Mouse (Mus musculus) forebrain, embryonic 15.5 days (tissue): ENCODE measurements around the gene Avpr2. TPM values are rescaled to one million over a fixed set of nuclear protein-coding genes. Genes with fewer than 3 reads are reported as not detected.

Experiments
- ATAC-seq: fragments of 200-750 bp; cut with Nextera tagmentation; replicated peaks from 2 replicates; pipeline ENCODE4 v1.8.0; 2017; ENCODE audit warnings: mild to moderate bottlenecking, moderate TSS enrichment, moderate library complexity
- H3K27ac ChIP-seq: fragments of 300-500 bp; sonication (generic); replicated peaks from 2 replicates; pipeline ENCODE4 v1.5.1; 2015; ENCODE audit warnings: mild to moderate bottlenecking, inconsistent platforms
- H3K27me3 ChIP-seq: fragments of 300-500 bp; sonication (generic); 2 replicates; pipeline ENCODE4 v1.6.1; 2015; ENCODE audit warnings: inconsistent platforms
- H3K36me3 ChIP-seq: fragments of 300-500 bp; sonication (generic); 2 replicates; pipeline ENCODE4 v1.6.1; 2015; ENCODE audit warnings: mild to moderate bottlenecking, inconsistent platforms
- H3K4me1 ChIP-seq: fragments of 300-500 bp; sonication (generic); 2 replicates; pipeline ENCODE4 v1.6.1; 2015; ENCODE audit warnings: inconsistent platforms
- H3K4me2 ChIP-seq: fragments of 300-500 bp; sonication (generic); replicated peaks from 2 replicates; pipeline ENCODE4 v1.6.1; 2015; ENCODE audit warnings: mild to moderate bottlenecking, inconsistent platforms
- H3K4me3 ChIP-seq: fragments of 300-500 bp; sonication (generic); 2 replicates; pipeline ENCODE4 v1.5.1; 2015; ENCODE audit warnings: mild to moderate bottlenecking, inconsistent platforms
- H3K9ac ChIP-seq: fragments of 300-500 bp; sonication (generic); replicated peaks from 2 replicates; pipeline ENCODE4 v1.6.1; 2015; ENCODE audit warnings: mild to moderate bottlenecking, inconsistent platforms
- H3K9me3 ChIP-seq: fragments of 300-500 bp; sonication (generic); 2 replicates; pipeline ENCODE4 v1.6.1; 2016; ENCODE audit warnings: inconsistent platforms
- WGBS: fragments of 180-500 bp; shearing (Covaris S2); methylation state at CpG from one replicate; pipeline ENCODE4 v1.1.7; 2015; ENCODE audit warnings: mixed read lengths; 5-methylcytosine and 5-hydroxymethylcytosine counted together
- polyA plus RNA-seq: library from polyadenylated mRNA; unstranded; fragments of >200 nt; fragmentation: Nextera tagmentation; extraction: Ambion mirVana; gene quantifications from 2 replicates; pipeline ENCODE4 v1.2.1, GENCODE M21; 2015

Avpr2 gene
- 0.23 TPM in 1 of 2 replicates, not detected in the other for polyA plus RNA-seq

DNA sequence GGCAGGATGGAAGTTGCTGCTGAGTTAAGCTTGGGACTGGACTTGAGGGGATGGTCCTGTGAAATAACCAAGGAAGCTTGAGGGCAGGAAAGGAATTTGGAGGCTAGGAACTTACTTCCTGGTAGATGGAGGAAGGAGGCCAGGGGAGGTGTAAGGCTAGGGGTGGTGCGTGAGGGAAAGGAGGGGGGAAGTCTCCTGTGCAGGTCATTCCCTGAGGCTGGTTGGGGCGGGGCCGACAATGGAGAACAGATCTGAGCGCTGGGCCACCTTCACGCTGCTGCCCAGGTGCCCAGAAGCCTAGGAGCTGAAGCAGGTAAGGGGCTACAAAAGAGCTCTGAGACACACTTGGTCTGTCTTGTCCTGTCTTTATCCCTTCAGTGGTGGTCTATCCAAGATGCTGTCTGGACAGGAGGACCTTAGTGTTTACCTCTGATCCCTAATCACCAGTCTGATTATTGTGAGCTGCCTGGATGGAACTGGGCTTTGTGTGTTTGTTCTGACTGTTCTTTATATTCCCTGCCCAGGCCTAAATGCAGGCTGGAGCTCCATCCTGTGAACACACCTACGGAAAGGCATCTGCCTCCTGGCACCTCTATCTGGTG, at the start of gene Avpr2:
Gene Avpr2 (plus strand): TSS at position 552 of the 602 bp plus-strand sequence.
- no peak within 1 kb of the TSS for H3K4me3 ChIP-seq
- H3K4me2 ChIP-seq: no peak within 1 kb of the TSS
- H3K36me3 ChIP-seq: no peaks in the 10 kb centered on the region
- no peak for ATAC-seq
- H3K4me1 ChIP-seq: no peaks in the 10 kb centered on the region
- no peaks in the 10 kb centered on the region for H3K27me3 ChIP-seq
- no peaks in the 10 kb centered on the region for H3K9me3 ChIP-seq
- 80% methylated on average over 6 of the region's 6 CpGs for WGBS
- no peak within 1 kb of the TSS for H3K27ac ChIP-seq
- H3K9ac ChIP-seq: no peak within 1 kb of the TSS

- Histone ChIP-seq H3K9me3 (no peaks in the 10 kb centered on the region), H3K9ac (no peak overlapping the region), H3K27ac (0 out of 2 replicates have a peak overlapping the region, but pooled peaks have one; percentile 23), H3K4me3 (no peak overlapping the region), H3K36me3 (peaks cover 13% of the 10 kb centered on the region), H3K4me1 (no peaks in the 10 kb centered on the region), H3K27me3 (no peaks in the 10 kb centered on the region), H3K4me2 (no peak overlapping the region)
- no peak for ATAC-seq
- 80% methylated on average over 9 of the region's 9 CpGs for WGBS
Observed at GRCm38 (mm10) chrX:73854326-73855086, 37.4 kb upstream of the Avpr2 start.

GRCm38 (mm10) chrX:73855087-73855408, 36.9 kb upstream of the Avpr2 start:
- Histone ChIP-seq H3K9ac (no peak overlapping the region), H3K4me2 (no peak overlapping the region), H3K4me3 (no peak overlapping the region), H3K4me1 (no peaks in the 10 kb centered on the region), H3K27me3 (no peaks in the 10 kb centered on the region), H3K27ac (no peak overlapping the region), H3K9me3 (no peaks in the 10 kb centered on the region), H3K36me3 (peaks cover 16% of the 10 kb centered on the region)
- ATAC-seq: no peak
- 65% methylated on average over 3 of the region's 3 CpGs for WGBS

DNA sequence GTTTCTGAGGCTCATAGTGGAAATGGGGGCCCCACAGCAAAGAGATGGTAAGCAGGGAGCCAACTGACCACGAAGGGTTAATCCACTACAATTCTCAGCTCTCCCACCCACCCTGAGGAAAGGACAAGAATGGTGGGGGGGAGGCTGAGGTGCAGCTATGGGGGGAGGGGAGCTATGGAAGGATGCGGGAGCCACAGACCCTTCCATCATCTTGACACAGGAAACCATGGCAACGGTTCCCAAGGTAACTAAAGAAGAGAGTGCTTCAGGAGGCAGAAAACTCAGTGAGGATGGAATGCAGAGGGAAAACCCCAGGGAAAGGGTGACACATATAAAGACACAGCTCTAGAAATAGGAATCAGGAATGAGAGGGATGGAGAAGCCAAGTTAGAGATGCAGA, 27.2 kb upstream of the Avpr2 start:
- H3K27ac ChIP-seq: peak overlapping the region; percentile 47; the same call in 1 of the 2 replicates
- no peak overlapping the region for H3K9ac ChIP-seq
- H3K9me3 ChIP-seq: no peaks in the 10 kb centered on the region
- peaks cover 10% of the 10 kb centered on the region for H3K36me3 ChIP-seq
- no peak overlapping the region for H3K4me3 ChIP-seq
- no peaks in the 10 kb centered on the region for H3K27me3 ChIP-seq
- no peak overlapping the region for H3K4me2 ChIP-seq
- ATAC-seq: peak; percentile 64
- 47% methylated on average over 3 of the region's 3 CpGs for WGBS
- H3K4me1 ChIP-seq: peaks cover 36% of the 10 kb centered on the region

DNA sequence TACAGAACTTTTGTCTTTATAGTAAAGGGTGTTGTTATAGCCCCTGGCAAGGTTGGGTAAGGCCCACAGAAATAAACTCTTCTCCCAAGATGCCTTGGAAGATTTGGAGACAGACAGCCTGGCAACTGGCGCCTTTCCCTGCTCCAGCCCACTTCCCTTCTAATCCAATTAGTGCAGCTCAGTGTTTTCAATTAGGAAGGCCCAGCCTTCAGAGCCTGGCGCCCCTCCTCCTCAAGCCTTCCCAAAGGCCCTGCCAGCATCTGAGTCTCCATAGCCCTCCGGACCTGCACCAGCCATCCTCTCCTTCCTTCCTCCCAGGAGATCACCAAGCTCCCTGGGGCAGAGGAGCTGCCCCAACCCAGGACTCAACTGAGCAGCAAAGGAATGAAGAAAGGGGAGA, 24.6 kb upstream of the Avpr2 start:
- H3K4me2 ChIP-seq: no peak overlapping the region; the same call in 1 of the 2 replicates
- H3K4me3 ChIP-seq: no peak overlapping the region
- H3K27ac ChIP-seq: peak overlapping the region; percentile 90
- H3K36me3 ChIP-seq: peaks cover 3% of the 10 kb centered on the region; the same call in 1 of the 2 replicates
- peak; percentile 64 for ATAC-seq
- H3K4me1 ChIP-seq: peaks cover 39% of the 10 kb centered on the region
- no peaks in the 10 kb centered on the region for H3K27me3 ChIP-seq
- no peaks in the 10 kb centered on the region for H3K9me3 ChIP-seq
- H3K9ac ChIP-seq: no peak overlapping the region
- WGBS: 17% methylated on average over 3 of the region's 3 CpGs

- Histone ChIP-seq H3K36me3 (peaks cover 3% of the 10 kb centered on the region; the same call in 1 of the 2 replicates), H3K4me3 (no peak overlapping the region), H3K27ac (peak overlapping the region; percentile 90), H3K9me3 (no peaks in the 10 kb centered on the region), H3K4me2 (no peak overlapping the region), H3K9ac (no peak overlapping the region), H3K27me3 (no peaks in the 10 kb centered on the region), H3K4me1 (peaks cover 43% of the 10 kb centered on the region)
- 71% methylated on average over 1 of the region's 1 CpGs for WGBS
- no peak for ATAC-seq
Observed at GRCm38 (mm10) chrX:73867852-73868251, 24.1 kb upstream of the Avpr2 start.

DNA sequence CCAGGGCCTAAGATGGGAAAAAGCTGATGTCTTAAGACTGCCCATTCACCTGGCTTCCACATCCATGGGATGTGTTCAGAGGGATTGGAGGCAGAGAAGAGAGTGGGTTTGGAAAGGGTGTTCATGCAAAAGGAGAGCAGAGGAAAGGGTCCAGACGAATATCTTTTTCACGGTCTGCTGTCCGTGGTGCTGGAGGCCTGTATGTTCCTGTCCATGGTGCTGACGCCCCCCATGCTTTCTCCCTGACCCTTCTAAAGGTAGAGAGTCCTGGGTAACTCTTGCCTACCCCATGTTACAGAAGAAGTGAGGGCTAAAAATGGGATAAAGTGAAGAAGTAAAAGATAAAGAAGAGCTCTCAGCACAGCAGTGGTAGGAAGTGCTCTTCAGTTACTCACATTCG, 22.6 kb upstream of the Avpr2 start:
- Histone ChIP-seq H3K36me3 (no peaks in the 10 kb centered on the region), H3K4me1 (peaks cover 43% of the 10 kb centered on the region), H3K27me3 (no peaks in the 10 kb centered on the region), H3K4me2 (no peak overlapping the region), H3K9ac (no peak overlapping the region), H3K4me3 (no peak overlapping the region), H3K9me3 (no peaks in the 10 kb centered on the region), H3K27ac (no peak overlapping the region)
- 11% methylated on average over 5 of the region's 5 CpGs for whole genome bisulfite sequencing
- ATAC-seq: no peak

- no peaks in the 10 kb centered on the region for H3K36me3 ChIP-seq
Observed at GRCm38 (mm10) chrX:73871474-73871873, 20.4 kb upstream of the Avpr2 start.

DNA sequence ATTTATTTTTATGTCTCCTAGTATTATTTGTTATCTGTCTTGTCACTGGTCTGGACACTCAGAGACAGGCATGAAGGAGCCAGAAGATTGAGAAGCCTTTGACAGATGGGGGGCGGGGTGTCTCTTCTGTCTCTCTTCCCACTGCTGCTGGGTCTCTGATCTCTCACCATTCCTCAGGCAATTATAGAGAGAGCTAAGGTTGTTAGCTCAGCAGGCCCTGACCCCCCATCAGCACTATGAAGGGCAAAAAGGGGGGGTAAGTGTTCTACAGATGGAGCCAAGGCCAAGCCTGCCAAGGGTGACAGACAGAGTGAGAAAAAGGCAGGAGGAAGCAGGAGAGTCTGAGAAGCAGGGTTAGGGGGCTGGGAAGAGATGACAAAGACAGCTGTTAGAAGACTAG, 19.9 kb upstream of the Avpr2 start:
- no peak overlapping the region; the same call in 1 of the 2 replicates for H3K27ac ChIP-seq
- H3K4me2 ChIP-seq: no peak overlapping the region
- no peaks in the 10 kb centered on the region for H3K9me3 ChIP-seq
- H3K4me3 ChIP-seq: no peak overlapping the region
- H3K4me1 ChIP-seq: peaks cover 36% of the 10 kb centered on the region
- 86% methylated on average over 1 of the region's 1 CpGs for WGBS
- no peak overlapping the region for H3K9ac ChIP-seq
- H3K27me3 ChIP-seq: no peaks in the 10 kb centered on the region
- no peaks in the 10 kb centered on the region for H3K36me3 ChIP-seq
- no peak; the same call in 1 of the 2 replicates for ATAC-seq

More at GRCm38 (mm10) chrX:73871474-73871873, 20.4 kb upstream of the Avpr2 start:
- Histone ChIP-seq H3K4me1 (peaks cover 38% of the 10 kb centered on the region), H3K27ac (no peak overlapping the region), H3K4me2 (no peak overlapping the region), H3K27me3 (no peaks in the 10 kb centered on the region), H3K9ac (no peak overlapping the region), H3K9me3 (no peaks in the 10 kb centered on the region), H3K4me3 (no peak overlapping the region)
- no peak for ATAC-seq

- Histone ChIP-seq H3K9me3 (no peaks in the 10 kb centered on the region), H3K4me1 (peaks cover 24% of the 10 kb centered on the region), H3K36me3 (no peaks in the 10 kb centered on the region), H3K27ac (no peak overlapping the region), H3K4me3 (no peak overlapping the region), H3K27me3 (no peaks in the 10 kb centered on the region), H3K4me2 (peak overlapping the region; percentile 28), H3K9ac (no peak overlapping the region)
- ATAC-seq: no peak
- WGBS: 66% methylated on average over 2 of the region's 2 CpGs
Observed at GRCm38 (mm10) chrX:73875881-73876280, 16.0 kb upstream of the Avpr2 start.

- Histone ChIP-seq H3K9me3 (no peaks in the 10 kb centered on the region), H3K9ac (no peak overlapping the region), H3K4me3 (peak overlapping the region; percentile 10; the same call in 1 of the 2 replicates), H3K4me1 (peaks cover 28% of the 10 kb centered on the region), H3K27me3 (no peaks in the 10 kb centered on the region), H3K4me2 (peak overlapping the region; percentile 28), H3K36me3 (no peaks in the 10 kb centered on the region), H3K27ac (no peak overlapping the region)
- 87% methylated on average over 1 of the region's 1 CpGs for WGBS
- no peak for ATAC-seq
Observed at GRCm38 (mm10) chrX:73877014-73877413, 14.9 kb upstream of the Avpr2 start.

DNA sequence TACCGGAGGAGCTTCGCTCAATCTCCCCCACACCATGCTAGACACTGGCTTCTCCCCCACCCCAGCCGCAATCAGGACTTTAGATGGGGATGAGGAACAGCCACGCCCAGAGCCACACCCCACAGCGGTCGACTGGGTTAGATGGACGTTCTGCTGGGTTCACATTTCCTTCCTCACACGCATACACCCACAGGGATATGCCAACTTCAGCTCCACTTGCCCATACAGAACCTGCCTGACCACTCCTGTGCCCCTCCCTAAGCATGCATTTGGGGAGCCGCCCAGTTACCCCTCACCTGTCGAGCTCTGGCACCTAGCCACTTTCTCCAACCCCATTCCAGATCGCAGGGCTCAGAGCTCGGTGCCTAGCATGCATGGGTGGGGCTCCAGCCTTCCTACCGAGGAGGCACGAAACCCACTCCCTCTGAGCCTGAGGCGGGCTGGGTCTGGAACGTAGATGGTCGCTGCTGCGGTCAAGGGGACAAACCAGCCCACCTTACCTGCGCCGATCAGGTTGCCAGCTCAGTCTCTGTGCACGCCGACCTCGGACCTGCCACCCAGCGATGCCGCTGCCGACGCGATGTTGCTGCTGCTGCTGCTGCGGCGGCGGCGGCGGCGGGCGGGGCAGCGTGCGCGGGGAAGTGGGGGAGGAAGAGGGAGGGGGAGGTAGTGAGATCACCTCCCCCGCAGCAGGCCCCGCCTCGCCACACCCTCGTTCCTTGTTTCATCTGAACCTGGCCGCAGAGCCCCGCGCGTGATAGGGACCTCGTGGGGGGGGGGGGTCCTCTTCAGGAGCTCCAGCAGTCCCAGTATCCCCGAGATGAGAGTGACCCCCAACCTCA, 11.5 kb upstream of the Avpr2 start:
- peak; percentile 76 for ATAC-seq

More for the DNA sequence above, 11.5 kb upstream of the Avpr2 start:
- Histone ChIP-seq H3K9me3 (no peaks in the 10 kb centered on the region), H3K9ac (peak overlapping the region; percentile 70), H3K27me3 (no peaks in the 10 kb centered on the region), H3K36me3 (no peaks in the 10 kb centered on the region), H3K4me1 (peaks cover 19% of the 10 kb centered on the region), H3K27ac (peak overlapping the region; percentile 79), H3K4me2 (peak overlapping the region; percentile 55), H3K4me3 (peak overlapping the region; percentile 58)
- WGBS: 19% methylated on average over 40 of the region's 48 CpGs
